Mouse (Mus musculus): ENCODE results near the gene Ifngr2. TPM values are rescaled to one million over a fixed set of nuclear protein-coding genes. Genes with fewer than 3 reads are reported as not detected.

Ifngr2 gene
- polyA plus RNA-seq, 1 experiment = 13.8 TPM

DNA sequence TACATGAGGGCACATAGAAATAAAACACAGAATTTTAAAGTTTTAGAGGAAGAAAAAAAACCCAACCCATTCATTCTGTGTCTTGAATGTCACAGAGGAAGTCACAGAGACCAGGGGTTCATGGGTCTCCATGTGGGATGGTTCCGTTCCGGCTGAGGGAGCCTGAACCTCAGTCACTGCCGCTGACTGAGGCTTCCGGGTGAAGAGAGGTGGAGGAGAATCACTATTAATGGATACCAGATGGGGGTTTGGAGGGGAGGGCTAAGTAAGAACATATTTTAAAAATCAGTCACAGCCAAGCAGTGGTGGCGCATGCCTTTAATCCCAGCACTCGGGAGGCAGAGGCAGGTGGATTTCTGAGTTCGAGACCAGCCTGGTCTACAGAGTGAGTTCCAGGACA, 10.3 kb downstream of the Ifngr2 start:
- Histone ChIP-seq H3K27me3 (replicated peaks) (peaks cover 32% of the 10 kb centered on the region), H3K4me1 (peaks cover 19% of the 10 kb centered on the region), H3K36me3 (replicated peaks; ENCODE audit: low read length) (peaks cover 90% of the 10 kb centered on the region), H3K9me3 (no peaks in the 10 kb centered on the region), H3K4me3 (replicated peaks) (no peak overlapping the region)
- TF ChIP-seq GATA1 (IDR thresholded peaks at IDR 0.05; ENCODE audit: borderline replicate concordance, low read length) (no peak), FLI1 (IDR thresholded peaks at IDR 0.05; ENCODE audit: low read length) (no peak)

DNA sequence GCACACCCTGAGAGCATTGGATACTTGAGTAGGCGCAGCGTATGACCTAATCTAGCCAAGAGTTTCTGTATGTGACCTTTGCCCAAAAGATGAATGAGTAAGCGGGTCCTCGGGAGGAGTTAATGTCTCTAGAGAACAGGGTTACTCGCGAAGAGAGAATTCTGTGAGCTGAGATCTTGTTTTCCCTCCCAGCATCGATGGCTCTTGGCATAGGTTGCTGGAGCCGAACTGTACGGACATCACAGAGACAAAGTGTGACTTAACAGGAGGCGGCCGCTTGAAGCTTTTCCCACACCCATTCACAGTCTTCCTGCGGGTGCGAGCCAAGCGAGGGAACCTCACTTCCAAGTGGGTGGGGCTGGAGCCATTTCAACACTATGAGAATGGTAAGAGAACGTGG, 10.8 kb downstream of the Ifngr2 start:
- H3K9me3 ChIP-seq = no peaks in the 10 kb centered on the region
- H3K4me1 ChIP-seq = peaks cover 17% of the 10 kb centered on the region
- H3K4me3 ChIP-seq (replicated peaks) = no peak overlapping the region
- no peak for TF ChIP-seq GATA1 (IDR thresholded peaks at IDR 0.05; ENCODE audit: borderline replicate concordance, low read length)
- no peak for TF ChIP-seq FLI1 (IDR thresholded peaks at IDR 0.05; ENCODE audit: low read length)
- H3K27me3 ChIP-seq (replicated peaks) = peaks cover 30% of the 10 kb centered on the region
- peaks cover 93% of the 10 kb centered on the region for H3K36me3 ChIP-seq (replicated peaks; ENCODE audit: low read length)

DNA sequence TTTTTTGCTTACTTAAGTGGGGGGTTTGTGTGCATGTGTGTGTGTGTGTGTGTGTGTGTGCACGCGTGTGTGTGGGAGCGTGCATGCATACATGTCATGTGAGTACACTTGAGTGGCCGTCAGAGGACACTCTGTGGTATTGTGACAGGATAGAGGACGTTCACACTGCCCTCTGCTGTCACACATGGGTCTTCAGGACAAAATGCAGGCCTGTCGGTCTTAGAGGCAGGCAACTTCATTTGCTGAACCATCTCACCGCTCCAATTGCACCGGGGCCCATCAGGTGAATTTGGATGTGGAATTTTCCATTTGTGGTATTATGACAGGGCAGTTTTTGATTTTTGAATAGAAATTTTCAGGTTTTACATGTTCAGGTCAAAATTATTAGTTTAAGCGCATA, 14.2 kb downstream of the Ifngr2 start:
- TF ChIP-seq FLI1 (IDR thresholded peaks at IDR 0.05; ENCODE audit: low read length) (no peak), GATA1 (IDR thresholded peaks at IDR 0.05; ENCODE audit: borderline replicate concordance, low read length) (no peak)
- peaks cover 85% of the 10 kb centered on the region for H3K36me3 ChIP-seq (replicated peaks; ENCODE audit: low read length)
- H3K4me3 ChIP-seq (replicated peaks) = no peak overlapping the region
- peaks cover 8% of the 10 kb centered on the region for H3K27me3 ChIP-seq (replicated peaks)
- no peaks in the 10 kb centered on the region for H3K9me3 ChIP-seq
- peaks cover 9% of the 10 kb centered on the region for H3K4me1 ChIP-seq

DNA sequence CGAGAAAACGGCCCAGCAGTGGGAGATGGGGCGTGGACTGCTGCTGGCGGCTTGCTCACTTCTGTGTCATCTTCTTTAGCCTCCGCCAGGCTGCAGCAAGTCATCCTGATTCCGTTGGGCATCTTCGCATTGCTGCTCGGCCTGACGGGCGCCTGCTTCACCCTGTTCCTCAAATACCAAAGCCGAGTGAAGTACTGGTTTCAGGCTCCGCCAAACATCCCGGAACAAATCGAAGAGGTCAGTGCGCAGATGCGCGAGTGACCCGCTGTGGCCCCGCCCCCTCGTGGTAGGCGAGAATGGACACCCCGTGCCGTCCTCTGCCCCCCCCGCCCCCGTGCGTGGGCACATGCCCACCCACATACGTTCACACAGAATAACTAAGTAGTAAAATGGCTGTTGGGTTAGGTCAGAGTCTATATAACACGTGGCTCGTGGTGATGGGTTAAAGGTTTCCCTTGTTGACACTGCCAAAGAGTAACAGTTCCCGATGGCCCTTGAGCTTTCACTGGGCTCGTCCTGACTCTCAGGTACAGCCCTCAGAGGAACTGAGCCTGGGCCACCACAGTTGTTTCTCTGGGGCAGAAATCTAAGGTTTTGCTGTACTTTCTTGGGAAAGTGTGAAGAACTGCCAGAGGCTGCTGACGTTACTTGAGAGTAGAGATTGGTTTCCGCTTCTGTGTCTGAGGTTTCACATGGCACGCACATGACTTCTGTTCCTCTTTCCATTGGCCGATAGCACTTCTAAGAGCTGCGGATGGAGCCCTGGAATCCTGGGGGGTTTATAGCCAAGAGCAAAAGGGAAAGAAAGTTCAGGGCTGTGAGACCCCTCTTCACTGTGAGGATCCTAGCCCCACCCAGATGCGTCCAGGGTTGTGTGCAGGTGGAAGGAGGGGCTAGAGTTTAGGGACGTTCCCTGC, 14.9 kb downstream of the Ifngr2 start:
- TF ChIP-seq FLI1 (IDR thresholded peaks at IDR 0.05; ENCODE audit: low read length) (no peak), GATA1 (IDR thresholded peaks at IDR 0.05; ENCODE audit: borderline replicate concordance, low read length) (no peak)
- H3K4me3 ChIP-seq (replicated peaks) = no peak overlapping the region
- H3K36me3 ChIP-seq (replicated peaks; ENCODE audit: low read length) = peaks cover 78% of the 10 kb centered on the region
- H3K9me3 ChIP-seq = no peaks in the 10 kb centered on the region
- peaks cover 9% of the 10 kb centered on the region for H3K4me1 ChIP-seq
- H3K27me3 ChIP-seq (replicated peaks) = peaks cover 12% of the 10 kb centered on the region

DNA sequence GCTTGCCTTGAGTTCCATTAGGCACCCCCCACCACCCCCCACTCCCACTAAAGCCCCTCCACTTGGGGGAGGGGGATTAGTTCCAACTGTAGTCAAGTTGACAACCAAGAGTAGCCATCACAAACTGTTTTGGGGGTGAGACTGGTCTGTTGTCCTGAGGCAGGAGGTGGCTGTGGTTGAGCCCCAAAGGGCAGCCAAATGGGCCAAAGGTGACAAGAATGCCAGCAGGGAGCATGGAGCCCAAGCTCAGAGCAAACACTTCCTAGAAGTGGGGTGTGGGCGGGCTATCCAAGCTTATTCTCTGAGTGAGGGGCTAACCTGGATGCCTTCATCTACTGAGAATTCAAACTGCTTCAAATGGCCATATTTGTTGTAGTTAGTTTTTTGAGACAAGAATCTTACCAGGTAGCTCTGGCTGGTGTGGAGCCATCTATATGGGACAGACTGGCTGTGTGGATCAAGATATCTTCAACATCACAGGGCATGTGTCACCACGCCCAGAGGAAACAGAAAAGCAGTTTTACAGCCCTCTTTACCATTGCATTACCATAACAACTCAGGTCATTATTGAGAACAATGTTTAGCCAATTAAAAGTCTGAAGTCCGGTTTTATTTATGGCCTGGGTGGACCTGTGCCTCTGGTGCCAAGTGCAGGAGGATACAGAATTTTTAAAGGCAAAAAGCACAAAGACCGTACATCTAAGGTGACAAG, 17.9 kb downstream of the Ifngr2 start:
- Histone ChIP-seq H3K4me1 (peaks cover 9% of the 10 kb centered on the region), H3K4me3 (replicated peaks) (no peak overlapping the region), H3K9me3 (no peaks in the 10 kb centered on the region), H3K36me3 (replicated peaks; ENCODE audit: low read length) (peaks cover 52% of the 10 kb centered on the region), H3K27me3 (replicated peaks) (peaks cover 22% of the 10 kb centered on the region)
- TF ChIP-seq GATA1 (IDR thresholded peaks at IDR 0.05; ENCODE audit: borderline replicate concordance, low read length) = no peak
- no peak for TF ChIP-seq FLI1 (IDR thresholded peaks at IDR 0.05; ENCODE audit: low read length)

DNA sequence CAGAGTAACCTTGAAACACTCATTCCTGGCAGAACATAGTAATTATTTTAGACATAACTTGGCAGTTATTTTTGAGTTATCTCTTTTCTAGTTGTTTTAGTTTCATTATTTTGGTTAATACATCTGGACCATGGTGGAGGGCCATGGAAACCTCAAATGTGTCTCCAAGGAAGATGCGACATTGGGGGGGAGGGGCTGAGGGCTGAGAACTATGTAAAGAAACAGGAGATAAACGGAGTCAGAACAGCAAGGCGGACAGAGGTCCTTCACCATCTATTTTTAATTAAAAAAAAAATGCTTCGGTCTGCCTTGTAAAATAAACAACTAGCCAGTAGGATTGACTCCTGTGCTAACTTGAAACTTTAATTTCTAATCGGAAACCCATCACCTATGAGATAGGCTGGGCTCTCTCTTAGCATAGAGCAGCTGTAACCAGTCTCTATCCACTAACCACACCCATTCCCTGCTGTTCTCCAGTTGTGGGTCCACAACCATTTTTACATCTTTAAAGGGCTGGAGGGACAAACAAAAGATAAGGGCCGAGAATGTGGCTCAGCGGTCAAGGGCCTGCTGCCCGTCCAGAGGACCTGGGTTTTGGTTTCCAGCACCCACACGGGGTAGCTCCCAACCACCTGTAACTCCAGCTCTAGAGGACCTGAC, 18.6 kb downstream of the Ifngr2 start:
- Histone ChIP-seq H3K4me1 (peaks cover 11% of the 10 kb centered on the region), H3K4me3 (replicated peaks) (no peak overlapping the region), H3K27me3 (replicated peaks) (peaks cover 23% of the 10 kb centered on the region), H3K9me3 (no peaks in the 10 kb centered on the region), H3K36me3 (replicated peaks; ENCODE audit: low read length) (peaks cover 45% of the 10 kb centered on the region)
- no peak for TF ChIP-seq FLI1 (IDR thresholded peaks at IDR 0.05; ENCODE audit: low read length)

DNA sequence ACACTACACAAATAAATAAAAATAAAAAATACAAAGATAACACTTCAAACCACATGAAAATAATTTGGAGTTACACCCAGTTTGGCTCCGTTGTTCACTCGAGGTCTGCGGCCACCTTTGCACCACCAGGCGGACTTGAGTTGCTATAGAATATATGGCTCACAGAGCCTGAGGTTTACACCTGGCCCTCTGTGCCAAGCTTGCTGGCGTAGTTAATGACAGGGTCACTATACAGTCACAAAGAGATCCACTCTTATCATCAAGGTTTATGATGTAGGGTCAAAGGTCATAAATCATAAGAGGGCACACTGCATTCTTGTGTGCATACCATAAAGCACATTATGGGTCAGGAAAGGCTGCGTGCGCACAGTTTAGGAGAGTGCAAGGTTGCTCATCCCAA, 19.1 kb downstream of the Ifngr2 start:
- TF ChIP-seq FLI1 (IDR thresholded peaks at IDR 0.05; ENCODE audit: low read length) (no peak), GATA1 (IDR thresholded peaks at IDR 0.05; ENCODE audit: borderline replicate concordance, low read length) (no peak)
- H3K4me1 ChIP-seq = peaks cover 15% of the 10 kb centered on the region
- H3K4me3 ChIP-seq (replicated peaks) = no peak overlapping the region
- H3K9me3 ChIP-seq = no peaks in the 10 kb centered on the region
- peaks cover 26% of the 10 kb centered on the region for H3K27me3 ChIP-seq (replicated peaks)
- H3K36me3 ChIP-seq (replicated peaks; ENCODE audit: low read length) = peaks cover 40% of the 10 kb centered on the region

DNA sequence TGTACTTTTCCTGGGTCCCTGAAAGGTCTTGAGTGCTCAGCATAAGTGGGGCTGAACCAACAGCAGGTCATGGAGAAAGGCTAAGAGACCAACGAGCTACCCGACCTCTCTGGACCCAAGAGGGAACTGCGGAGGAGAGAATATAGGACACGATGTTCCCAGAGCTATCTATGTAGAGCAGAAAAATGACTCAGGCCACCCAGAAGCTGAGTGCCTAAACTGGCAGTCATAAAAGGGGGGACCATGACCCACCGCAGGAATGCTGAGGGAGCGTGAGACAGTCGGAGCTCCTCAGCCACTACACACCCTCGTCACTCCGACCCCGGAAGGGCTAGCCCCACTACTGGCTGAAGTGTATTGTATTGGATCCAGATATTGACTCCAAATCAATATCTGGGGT, 22.1 kb downstream of the Ifngr2 start:
- Histone ChIP-seq H3K4me3 (replicated peaks) (no peak overlapping the region), H3K4me1 (peaks cover 15% of the 10 kb centered on the region), H3K36me3 (replicated peaks; ENCODE audit: low read length) (peaks cover 13% of the 10 kb centered on the region), H3K27me3 (replicated peaks) (peaks cover 43% of the 10 kb centered on the region), H3K9me3 (no peaks in the 10 kb centered on the region)
- TF ChIP-seq FLI1 (IDR thresholded peaks at IDR 0.05; ENCODE audit: low read length) = no peak
- no peak for TF ChIP-seq GATA1 (IDR thresholded peaks at IDR 0.05; ENCODE audit: borderline replicate concordance, low read length)

DNA sequence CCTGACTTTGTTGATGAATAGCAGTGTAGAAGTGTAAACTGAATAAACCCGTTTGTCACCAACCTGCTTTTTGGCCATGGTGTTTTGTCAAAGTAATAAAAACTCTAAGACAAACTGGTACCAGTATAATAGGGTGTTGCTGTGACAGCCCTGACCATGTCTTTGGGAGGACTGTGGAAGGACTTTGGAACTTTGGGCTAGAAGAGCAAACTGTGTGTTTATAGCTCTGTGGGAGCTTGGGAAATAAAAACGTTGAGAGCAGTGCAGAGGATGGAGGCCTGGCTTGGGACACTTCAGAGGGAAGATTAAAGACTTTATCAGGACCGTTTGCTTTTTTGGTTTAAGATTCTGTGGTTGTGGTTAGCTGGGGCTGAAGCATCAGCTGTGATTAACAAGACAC, 24.2 kb downstream of the Ifngr2 start:
- H3K36me3 ChIP-seq (replicated peaks; ENCODE audit: low read length) = peaks cover 17% of the 10 kb centered on the region
- peaks cover 5% of the 10 kb centered on the region for H3K4me1 ChIP-seq
- no peak for TF ChIP-seq GATA1 (IDR thresholded peaks at IDR 0.05; ENCODE audit: borderline replicate concordance, low read length)
- no peak for TF ChIP-seq FLI1 (IDR thresholded peaks at IDR 0.05; ENCODE audit: low read length)
- H3K4me3 ChIP-seq (replicated peaks) = no peak overlapping the region
- H3K9me3 ChIP-seq = no peaks in the 10 kb centered on the region
- H3K27me3 ChIP-seq (replicated peaks) = peaks cover 45% of the 10 kb centered on the region
